Mouse (Mus musculus): ENCODE data around the gene Snx29. TPM values are rescaled to one million over a fixed set of nuclear protein-coding genes. Genes with fewer than 3 reads are reported as not detected.
"Not testable (repeated sequence)": the region's sequence is repeated elsewhere in the genome, so short reads cannot be mapped to it uniquely, and the experiment has no call there.

Gene Snx29
- total RNA-seq, 2 experiments from 2014 or later = 17.8 to 20.6 TPM

DNA sequence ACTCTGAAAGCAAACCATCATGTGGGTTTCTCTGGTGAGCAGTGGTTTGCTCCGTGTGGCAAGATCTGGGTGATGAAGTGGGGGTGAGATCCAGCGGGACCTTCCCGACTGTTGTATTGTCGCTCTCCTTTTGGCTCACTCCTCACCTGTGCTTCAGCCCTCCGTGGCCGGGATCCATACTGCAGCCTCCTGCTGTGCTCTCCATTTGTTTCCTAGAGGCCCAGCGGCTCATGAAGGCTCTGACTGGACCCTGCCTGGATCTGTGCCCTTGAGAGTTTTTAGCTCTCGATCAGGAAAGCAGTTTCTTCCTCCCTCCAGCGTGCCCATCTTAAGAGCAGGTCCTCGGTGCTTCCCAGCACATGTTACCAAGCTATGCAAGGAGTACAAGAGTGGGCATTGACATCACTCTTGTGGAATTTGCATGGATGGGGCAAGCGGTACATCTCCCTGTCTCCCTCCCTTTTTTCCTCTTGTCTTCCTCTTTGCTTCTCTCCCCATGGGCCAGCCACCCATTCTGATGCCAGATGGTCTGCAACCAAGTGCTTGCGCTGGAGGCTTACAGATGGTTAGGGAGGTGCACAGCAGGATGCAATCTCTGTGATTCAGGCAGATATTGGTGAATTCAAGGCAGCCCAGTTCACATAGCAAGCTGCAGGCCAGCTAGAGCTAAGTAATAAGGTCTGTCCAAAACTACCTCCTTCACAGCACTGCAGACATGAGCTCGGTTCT is 207.9 kb downstream of the Snx29 start:
- DNase-seq (ENCODE audit: low spot score in 2 of 2) = no peak

DNA sequence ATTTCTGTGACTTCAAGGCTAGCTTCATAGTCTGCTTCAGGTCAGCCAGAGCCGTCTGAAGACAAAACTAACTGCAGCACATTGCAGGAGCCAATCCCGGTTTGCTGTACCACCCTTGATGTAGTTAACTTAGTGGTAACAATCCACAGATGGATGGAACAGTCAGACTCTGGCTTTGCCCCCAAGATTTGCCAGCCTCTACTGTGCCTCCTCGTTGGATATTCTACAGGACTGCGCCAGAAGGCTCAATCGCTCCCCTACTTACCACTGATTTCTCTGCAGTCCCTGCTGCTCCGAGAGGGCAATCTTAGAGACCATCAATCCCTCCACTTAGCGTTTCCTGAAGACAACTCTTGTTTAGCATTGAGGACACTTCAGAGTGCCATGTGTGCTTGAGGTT is 208.7 kb downstream of the Snx29 start:
- no peak for DNase-seq (ENCODE audit: low spot score in 2 of 2)

DNA sequence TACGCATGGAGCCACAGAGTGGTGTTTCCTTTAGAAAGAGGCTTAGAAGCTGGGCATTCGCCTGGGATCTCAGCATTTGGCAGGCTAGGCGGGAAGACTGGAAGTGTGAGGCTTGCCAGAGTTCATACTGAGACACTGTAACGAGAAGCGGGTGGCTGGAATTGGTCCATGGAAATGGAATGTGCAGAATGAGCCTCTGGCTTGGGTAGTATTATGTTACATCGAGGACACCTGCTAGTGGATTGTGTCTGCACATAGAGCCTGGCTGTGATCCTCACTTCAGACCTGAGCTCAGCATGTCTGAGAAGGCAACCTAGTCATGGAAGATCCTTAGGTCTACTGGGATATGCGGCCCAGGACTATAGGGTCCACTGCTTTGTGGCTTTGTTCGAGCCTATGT is 209.9 kb downstream of the Snx29 start:
- peak; percentile 45 to 48 for DNase-seq (ENCODE audit: low spot score in 2 of 2)

DNA sequence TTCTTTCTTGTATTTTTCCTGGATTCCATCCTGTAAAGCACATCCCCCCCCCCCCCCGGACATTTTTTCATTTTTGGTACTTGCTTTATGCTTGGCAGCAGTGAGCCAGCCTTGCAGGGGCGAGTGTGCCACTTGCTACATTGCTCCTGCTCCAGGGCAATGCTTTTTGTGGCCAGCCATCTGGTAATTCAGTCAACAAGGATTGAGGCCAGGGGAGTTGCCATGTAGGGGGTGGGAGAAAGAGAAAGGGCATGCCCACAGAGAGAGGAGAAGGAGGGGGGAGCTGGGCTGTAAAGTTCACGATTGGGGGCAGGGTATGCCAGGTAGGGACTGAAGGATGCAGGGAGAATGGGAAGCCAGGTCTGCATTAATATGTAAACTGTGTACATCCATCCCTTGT is 210.7 kb downstream of the Snx29 start:
- DNase-seq (ENCODE audit: low spot score in 2 of 2) = no peak

DNA sequence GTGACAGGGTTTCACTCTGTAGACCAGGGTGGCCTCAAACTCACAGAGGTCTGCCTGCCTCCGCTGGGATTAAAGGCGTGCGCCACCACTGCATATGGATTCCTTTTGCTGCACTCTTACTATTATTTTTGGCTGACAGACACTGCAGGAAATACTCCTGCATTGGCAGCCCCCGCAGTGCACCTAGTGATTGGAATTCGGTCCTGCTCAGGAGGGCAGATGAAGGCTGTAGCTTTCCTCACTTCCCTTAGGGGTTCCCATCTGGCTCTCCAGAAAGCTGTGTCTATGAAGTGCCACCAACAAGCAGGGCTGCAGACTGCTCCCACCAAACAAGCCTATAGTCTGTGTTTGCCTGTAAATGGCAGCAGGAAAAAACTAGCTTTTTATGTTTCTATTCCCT is 215.0 kb downstream of the Snx29 start:
- no peak for DNase-seq (ENCODE audit: low spot score in 2 of 2)

DNA sequence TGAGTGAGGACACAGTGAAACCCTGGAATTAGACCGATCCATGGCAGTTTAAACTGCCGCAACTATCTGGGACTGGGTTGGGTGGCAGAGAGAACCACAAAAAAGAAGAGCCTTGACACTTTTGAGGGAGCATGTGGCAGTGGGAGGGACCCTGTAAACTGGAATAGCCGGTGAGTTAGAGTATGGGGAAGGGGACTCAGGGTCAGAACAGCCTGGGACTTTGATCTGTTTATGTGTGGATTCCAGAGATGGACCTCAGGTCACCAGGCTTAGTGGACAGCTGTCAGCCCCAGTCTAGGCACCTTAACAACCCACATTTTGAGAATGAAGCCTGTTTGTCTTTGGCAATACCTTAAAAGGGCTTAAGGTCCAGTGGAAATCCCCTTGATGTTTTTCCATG is 215.5 kb downstream of the Snx29 start:
- DNase-seq (ENCODE audit: low spot score in 2 of 2) = no peak

DNA sequence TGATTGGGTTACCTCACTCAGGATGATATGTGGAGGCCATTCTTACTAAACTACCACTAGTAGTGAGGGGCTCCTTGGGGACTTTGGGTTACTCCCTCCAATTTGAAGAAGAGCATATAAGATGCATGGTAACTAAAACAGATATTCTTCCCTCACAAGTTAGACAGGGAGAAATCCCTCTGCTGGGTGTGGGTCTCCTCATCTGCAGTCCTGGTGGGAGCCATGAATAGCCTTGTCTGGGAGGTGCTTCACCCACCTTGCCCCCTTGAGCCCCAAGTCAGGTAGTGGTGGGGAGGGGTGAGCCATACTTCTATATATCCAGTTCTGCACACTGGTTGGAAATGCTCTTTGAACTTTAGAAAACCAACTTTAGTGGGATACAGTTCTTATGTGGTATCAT is 218.3 kb downstream of the Snx29 start:
- DNase-seq (ENCODE audit: low spot score in 2 of 2) = no peak

DNA sequence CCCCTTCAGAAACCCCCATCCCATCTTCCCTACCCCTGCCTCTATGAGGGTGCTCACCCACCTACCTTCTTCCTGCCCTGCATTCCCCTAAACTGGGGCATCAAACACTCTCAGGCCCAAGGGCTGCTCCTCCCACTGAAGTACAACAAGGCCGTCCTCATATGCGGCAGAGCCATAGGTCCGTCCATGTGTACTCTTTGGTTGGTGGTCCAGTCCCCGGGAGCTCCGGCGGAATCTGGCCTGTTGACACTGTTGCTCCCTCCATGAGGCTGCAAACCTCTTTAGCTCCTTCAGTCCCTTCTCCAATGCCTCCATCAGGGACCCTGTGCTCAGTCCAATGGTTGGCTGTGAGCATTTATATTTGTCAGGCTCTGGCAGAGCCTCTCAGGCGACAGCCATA is 219.1 kb downstream of the Snx29 start:
- no peak for DNase-seq (ENCODE audit: low spot score in 2 of 2)

DNA sequence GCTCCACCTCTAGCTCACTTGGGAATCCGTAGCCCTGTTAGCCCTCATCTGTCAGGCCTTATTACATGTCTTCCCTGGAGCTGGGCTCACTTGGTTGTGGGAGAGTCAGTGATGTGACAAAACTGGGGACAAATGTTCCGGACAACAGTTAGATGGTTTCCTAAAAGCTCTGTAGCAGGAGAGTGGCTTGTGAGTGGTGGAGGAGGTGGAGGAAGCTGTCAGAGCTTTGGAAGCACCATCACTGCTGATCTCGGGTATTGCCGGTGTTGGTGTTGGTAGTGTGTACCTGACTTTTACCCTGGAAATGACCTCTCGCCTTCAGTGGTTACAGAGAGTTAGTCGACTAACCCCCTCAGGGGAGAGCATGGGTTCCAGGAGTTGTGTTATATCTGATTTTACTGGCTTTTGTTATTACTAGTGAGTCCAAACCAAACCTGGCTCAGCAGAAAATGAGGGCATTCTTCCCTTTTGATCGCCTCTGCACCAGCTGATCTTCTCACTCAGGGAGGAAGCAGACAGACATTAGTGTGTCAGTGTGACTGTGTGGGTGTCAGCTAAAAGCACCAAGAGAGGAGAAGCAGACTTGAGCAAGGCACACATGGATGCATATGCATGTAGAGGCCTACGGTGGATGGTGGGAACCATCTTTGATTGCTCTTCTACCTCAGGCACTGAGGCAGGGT is 227.5 kb downstream of the Snx29 start:
- peak; percentile 23 to 45 for DNase-seq (ENCODE audit: low spot score in 2 of 2)

DNA sequence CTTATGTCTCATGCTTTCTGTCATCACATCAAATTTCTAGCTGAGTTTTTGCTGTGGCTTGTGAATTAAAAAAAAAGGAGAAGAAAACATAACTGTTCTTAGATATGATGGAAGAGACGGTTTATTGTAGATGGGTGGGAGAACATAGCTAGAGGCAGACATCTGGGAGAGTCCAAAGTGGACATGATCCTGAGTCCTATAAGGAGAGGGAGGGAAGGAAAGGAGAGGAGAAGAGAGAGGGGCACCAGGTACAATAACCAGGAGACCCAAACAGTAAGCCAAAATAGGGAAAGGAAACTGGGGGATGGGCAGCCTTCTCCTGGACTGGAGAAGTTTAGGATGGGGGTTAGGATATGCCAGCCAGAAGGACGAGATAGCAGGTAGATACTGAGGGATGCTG is 239.0 kb downstream of the Snx29 start:
- DNase-seq (ENCODE audit: low spot score in 2 of 2) = no peak

DNA sequence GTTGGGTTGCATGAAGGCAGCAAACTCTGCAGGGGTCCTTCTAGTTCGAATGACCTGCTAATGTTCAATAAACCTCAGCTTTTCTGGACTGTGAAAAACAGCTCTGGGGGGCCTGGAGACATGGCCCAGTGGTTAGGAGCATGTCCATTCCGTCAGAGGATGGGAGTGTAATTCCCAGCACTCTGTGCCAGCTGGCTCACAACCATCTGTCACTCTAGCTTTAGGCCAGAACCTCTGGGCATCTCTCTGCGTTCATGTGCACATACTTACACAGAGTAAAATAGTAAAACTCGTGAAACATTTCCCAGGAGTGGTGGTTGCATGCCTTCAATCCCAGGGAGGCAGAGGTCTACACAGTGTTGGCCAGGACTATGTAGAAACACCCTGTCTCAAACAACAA is 241.1 kb downstream of the Snx29 start:
- DNase-seq (ENCODE audit: low spot score in 2 of 2) = no peak

DNA sequence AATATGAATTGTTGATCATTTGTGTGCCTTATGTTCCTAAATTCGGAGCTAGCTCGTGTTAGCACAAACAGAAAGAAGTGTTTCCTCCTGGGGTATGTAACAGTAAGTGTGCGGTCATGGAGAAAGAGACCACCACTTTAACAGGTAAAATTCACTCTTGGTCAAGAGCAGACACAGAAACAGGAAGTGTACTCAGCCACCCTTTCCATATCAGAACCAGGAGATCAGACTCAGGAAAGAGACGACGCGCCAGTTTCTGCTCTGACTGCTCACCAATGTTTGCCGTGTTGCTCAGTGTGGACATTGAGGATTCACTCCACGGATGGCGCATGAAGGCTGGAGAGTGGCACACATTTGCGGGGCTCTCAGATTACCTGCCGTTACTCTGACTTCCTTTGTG is 242.4 kb downstream of the Snx29 start:
- DNase-seq (ENCODE audit: low spot score in 2 of 2) = no peak

DNA sequence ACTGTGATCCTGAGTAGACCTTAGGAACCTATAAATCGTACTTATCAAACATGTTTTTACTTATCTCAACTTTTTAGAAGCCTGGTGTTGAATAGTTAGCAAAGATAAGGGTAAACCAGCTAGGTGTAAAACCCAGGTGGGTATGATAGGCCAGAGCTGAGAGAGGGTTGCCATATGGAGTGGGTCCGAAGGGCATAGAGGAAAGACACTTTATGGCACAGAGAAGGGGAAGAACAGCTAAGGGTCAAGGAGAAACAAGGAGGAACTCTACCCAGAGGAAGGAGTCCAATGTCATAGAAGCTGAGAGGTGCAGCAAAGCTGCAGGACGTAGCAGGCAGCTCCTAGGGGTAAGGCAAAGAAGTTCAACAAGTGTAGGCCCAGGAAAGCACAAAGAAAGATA is 244.9 kb downstream of the Snx29 start:
- DNase-seq (ENCODE audit: low spot score in 2 of 2) = no peak

DNA sequence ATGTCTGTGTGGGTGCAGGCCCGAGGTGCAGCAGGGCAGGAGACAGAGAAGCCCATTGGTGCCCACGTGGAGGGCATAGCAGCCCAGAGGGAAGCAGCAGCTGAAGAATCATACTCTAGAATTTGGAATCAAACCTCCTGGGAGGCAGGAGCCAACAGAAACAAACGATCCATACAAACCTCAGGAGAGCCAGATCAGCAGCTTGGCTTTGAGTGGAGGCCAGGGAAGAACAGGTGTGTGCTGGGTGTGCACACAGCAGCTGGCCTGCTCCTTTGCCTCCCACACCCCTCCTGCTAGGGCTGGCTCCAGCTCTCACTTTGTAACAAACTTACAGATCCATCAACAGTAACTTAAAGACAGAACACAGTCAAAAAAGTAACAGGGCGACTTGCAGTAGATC is 245.4 kb downstream of the Snx29 start:
- DNase-seq (ENCODE audit: low spot score in 2 of 2) = peak; percentile 42

DNA sequence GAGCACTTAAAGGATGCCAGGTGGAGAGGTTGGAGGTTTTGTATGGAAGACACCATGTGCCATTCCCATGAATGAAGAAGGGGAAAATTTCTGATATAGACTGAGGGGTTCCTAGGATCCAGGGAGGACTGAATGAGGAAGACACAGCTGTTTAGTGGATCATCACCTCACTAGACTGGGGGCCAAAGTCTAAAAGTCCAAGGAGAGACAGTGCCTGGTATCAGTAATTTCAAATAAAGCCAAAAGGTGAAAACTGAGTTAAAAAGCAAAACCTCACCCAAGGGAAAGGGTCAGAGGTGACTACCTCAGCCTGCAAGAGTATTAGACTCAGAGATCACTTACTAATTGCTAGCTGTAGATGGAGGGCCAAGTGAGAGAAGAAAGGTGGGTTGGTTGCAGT is 245.9 kb downstream of the Snx29 start:
- DNase-seq (ENCODE audit: low spot score in 2 of 2) = no peak

DNA sequence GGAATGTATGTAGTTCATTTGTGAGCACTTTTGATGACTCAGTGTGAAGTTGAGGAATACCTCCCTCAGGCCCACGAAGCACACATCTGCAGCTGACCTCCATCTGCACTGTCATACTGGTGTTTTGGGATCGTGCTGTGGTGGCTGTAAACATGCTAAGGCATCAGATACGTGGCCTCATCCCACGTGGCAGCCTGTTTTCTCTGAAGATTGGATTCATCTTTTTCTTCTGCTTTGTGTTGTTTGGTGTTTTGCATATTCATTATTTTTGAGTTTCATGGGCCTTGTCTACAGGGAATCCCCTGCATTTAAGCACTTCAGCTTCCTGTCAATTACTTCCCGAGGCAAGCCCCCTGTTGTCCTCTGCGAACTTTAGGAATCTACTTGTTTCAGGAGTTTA is 246.4 kb downstream of the Snx29 start:
- DNase-seq (ENCODE audit: low spot score in 2 of 2) = no peak

DNA sequence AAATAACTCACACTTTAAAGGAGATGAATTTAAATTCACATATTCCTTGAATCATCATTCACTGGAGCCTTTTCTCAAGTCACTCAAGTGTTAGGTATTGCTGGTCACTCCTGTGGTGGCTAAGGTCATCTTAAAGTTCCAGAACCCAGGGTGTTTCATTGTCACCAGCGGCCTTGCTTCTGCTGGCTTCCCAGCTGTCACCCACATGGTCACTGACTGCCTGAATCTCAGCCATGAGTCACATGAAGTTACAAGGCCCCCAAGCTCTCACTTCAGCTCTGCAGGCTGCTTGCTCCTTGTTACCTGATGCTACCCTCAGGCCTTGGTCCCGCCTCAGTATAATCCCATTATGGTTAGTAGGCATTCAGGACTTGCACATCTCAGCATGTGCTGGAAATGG is 247.4 kb downstream of the Snx29 start:
- no peak for DNase-seq (ENCODE audit: low spot score in 2 of 2)

DNA sequence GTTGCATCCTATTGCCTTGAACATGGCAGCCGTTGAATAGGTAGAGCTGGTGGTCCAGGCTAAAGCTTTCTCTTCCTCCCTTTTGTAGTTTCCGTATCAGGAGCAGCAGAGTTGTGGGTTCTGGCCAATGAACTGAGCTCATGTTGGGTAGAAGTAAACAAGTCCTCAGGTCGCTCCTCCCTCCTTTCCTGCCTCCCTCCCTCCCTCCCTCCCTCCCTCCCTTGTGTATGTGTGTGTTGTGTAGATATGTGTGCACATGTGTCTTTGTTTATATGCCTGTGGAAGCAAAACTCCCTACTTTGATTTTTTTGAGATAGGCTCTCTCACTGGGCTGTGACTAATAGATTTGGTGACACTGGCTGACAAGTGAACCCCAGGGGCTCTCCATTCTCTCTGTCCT is 251.8 kb downstream of the Snx29 start:
- no peak for DNase-seq (ENCODE audit: low spot score in 2 of 2)

DNA sequence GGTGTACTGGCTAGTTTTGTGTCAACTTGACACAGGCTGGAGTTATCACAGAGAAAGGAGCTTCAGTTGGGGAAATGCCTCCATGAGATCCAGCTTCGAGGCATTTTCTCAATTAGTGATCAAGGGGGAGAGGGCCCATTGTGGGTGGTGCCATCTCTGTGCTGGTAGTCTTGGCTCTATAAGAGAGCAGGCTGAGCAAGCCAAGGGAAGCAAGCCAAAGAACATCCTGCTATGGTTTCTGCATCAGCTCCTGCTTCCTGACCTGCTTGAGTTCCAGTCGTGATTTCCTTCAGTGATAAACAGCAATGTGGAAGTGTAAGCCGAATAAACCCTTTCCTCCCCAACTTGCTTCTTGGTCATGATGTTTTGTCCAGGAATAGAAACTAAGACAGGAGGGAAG is 253.0 kb downstream of the Snx29 start:
- not testable (repeated sequence) for DNase-seq (ENCODE audit: low spot score in 2 of 2)

DNA sequence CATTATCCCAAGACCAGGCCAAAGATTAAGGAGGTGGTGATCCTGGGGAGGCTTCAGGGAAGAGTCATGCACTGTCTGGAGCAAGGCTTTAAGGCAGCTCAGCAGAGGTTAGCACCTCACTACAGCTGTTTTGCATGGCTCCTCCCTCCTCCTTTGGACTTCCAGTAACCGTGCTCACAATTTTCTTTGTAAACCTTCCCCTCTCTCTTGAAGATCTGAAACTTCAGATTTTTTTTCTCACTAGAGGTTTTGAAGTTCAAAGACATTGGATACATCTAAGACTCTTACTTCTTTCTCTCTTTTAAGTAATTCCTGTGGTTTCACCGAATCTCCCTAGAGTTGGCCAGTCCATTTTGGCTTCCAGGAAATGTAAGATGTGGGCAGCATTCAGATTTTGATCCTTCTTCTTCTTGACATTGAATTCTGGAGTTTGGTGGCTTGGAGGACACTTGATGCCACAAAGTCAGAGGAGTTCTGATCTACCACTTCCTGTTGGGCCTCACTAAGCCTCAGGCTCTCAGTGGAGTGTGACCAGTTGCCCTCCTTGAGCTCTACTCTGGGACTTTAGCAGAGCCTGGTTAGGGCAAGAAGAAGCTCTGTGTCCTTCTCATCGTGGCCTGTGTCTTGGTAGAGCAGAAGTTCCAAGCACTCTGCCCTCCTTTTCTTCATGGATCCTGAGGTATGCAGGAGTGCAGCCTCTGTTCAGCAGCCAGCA is 255.0 kb downstream of the Snx29 start:
- DNase-seq (ENCODE audit: low spot score in 2 of 2) = no peak

DNA sequence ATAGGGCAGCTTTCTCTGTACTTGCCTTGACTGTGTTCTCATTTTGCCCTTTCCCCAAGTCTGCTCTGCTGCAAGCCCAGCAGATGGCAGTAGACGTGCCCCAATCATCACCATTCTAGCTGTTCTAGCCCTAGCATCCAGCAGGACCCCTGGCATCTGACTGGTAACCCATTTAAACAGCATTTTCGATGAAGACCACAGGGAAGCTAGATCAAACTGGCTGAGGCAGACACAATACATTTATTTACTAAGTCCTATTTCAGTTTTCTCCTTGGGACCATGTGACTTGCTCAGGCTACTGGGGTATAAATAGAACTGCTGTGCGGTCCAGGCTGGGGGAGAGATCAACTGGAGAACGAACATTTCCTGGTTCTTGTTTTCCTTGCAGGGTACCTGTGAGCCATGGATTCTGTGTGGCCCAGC is 257.0 kb downstream of the Snx29 start:
- DNase-seq (ENCODE audit: low spot score in 2 of 2) = peak; percentile 32 to 43

DNA sequence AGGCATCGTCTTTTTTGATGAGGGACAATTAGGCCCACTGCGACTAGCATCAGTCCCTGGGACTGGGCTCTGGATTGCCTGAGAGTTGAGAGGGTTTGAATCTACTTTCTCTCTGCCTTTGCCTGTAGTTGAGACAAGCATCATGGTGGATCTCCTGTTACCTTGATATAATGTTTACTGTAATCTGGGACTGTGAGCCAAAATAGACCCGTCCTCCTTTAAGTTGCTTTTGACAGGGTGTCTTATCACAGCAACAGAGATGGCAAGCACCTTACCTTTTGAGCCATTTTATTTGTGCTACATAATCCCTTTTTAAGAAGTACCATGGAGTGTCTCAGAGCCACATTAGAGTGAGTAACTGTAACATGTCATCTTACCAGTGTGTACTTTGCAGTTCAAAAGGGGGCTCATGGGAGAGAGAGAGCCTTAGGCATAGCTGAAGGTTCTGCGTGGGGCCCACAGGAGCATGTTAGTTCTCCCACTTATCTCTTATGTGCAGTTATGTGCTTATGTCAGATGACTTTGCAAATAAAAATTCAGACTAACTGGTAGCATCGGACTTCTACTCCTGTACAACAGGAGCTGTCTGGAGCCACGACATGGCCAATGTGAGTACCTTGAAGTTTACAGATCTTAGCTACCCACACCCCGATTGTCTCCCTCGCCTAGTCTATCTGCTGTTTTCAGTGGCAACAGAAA is 261.4 kb downstream of the Snx29 start:
- DNase-seq (ENCODE audit: low spot score in 2 of 2) = no peak

Measured in left cerebral cortex, adult 18-20 months (tissue).